Mouse (Mus musculus) C2C12 (cell line): ENCODE measurements at regions not wholly inside any gene's neighbourhood (a gene's known extent, or its start where the extent isn't known, plus 50 kb on each side); places are given as distances from the start of the nearest gene placed in this dataset.

Experiments used
- H3K27me3 ChIP-seq: one replicate; pipeline ENCODE4 v1.6.1; 2011; ENCODE audit not compliant: control insufficient read depth, insufficient read depth, insufficient read length
- H3K36me3 ChIP-seq: one replicate; pipeline ENCODE4 v1.6.1; 2011; ENCODE audit not compliant: control insufficient read depth, insufficient read depth
- H3K4me3 ChIP-seq: one replicate; pipeline ENCODE4 v1.5.1; 2011; ENCODE audit warnings: mild to moderate bottlenecking, control low read depth; ENCODE audit not compliant: poor library complexity, insufficient read depth, severe bottlenecking
- H3K79me2 ChIP-seq: one replicate; pipeline ENCODE4 v1.6.1; 2011; ENCODE audit not compliant: control insufficient read depth, insufficient read depth
- H3K79me3 ChIP-seq: one replicate; pipeline ENCODE4 v1.6.1; 2011; ENCODE audit warnings: low read depth, control low read depth
- H3ac ChIP-seq: one replicate; pipeline ENCODE3; 2011; ENCODE audit warnings: low read depth; ENCODE audit not compliant: control insufficient read depth, insufficient read length
- CEBPB ChIP-seq: IDR thresholded peaks from one replicate; pipeline ENCODE4 v1.6.1; 2011; ENCODE audit warnings: low read depth, mild to moderate bottlenecking, control low read depth, moderate library complexity
- CTCF ChIP-seq: IDR thresholded peaks from one replicate; pipeline ENCODE4 v1.5.1; 2011; ENCODE audit not compliant: control insufficient read depth, insufficient read depth, insufficient read length
- FOSL1 ChIP-seq: IDR thresholded peaks from one replicate; pipeline ENCODE4 v1.8.0; 2011; ENCODE audit warnings: mild to moderate bottlenecking, low read length; ENCODE audit not compliant: poor library complexity, insufficient read depth, severe bottlenecking
- MAX ChIP-seq: IDR thresholded peaks from one replicate; pipeline ENCODE4 v1.6.1; 2011; ENCODE audit warnings: mild to moderate bottlenecking, control low read depth
- MYOD1 ChIP-seq: IDR thresholded peaks from one replicate; pipeline ENCODE4 v1.6.1; 2011; ENCODE audit warnings: low read depth; ENCODE audit not compliant: control insufficient read depth, insufficient read length
- MYOG ChIP-seq: IDR thresholded peaks from one replicate; pipeline ENCODE4 v1.6.1; 2011; ENCODE audit not compliant: control insufficient read depth, insufficient read length; ENCODE audit errors: extremely low read depth
- USF1 ChIP-seq: IDR thresholded peaks from one replicate; pipeline ENCODE4 v1.6.1; 2011; ENCODE audit warnings: low read depth, mild to moderate bottlenecking, control low read depth, moderate library complexity

GRCm38 (mm10) chr13:94646326-94646725 lies 142.4 kb upstream of the Tbca start:
- Histone ChIP-seq H3K36me3 (no peaks in the 10 kb centered on the region), H3K79me2 (no peaks in the 10 kb centered on the region), H3ac (no peak overlapping the region), H3K4me3 (no peak overlapping the region), H3K79me3 (no peaks in the 10 kb centered on the region), H3K27me3 (peaks cover 40% of the 10 kb centered on the region)
- TF ChIP-seq MAX = no peak

GRCm38 (mm10) chr13:94646781-94647555 lies 141.7 kb upstream of the Tbca start:
- no peaks in the 10 kb centered on the region for H3K36me3 ChIP-seq
- no peaks in the 10 kb centered on the region for H3K79me3 ChIP-seq
- H3K79me2 ChIP-seq = no peaks in the 10 kb centered on the region
- H3K4me3 ChIP-seq = no peak overlapping the region
- no peak overlapping the region for H3ac ChIP-seq
- TF ChIP-seq CTCF = no peak
- no peak for TF ChIP-seq MYOD1
- TF ChIP-seq CEBPB = no peak
- no peak for TF ChIP-seq MYOG
- TF ChIP-seq USF1 = no peak
- TF ChIP-seq FOSL1 = no peak
- no peak for TF ChIP-seq MAX
- H3K27me3 ChIP-seq = peaks cover 39% of the 10 kb centered on the region

GRCm38 (mm10) chr13:94647566-94647965 lies 141.1 kb upstream of the Tbca start:
- Histone ChIP-seq H3K79me2 (no peaks in the 10 kb centered on the region), H3K36me3 (no peaks in the 10 kb centered on the region), H3K27me3 (peaks cover 35% of the 10 kb centered on the region), H3ac (no peak overlapping the region), H3K4me3 (no peak overlapping the region), H3K79me3 (no peaks in the 10 kb centered on the region)
- TF ChIP-seq CTCF (no peak), MYOD1 (no peak), USF1 (no peak), MAX (no peak), MYOG (no peak), CEBPB (no peak), FOSL1 (no peak)

GRCm38 (mm10) chr13:94650951-94651350 lies 137.8 kb upstream of the Tbca start:
- no peak overlapping the region for H3K4me3 ChIP-seq
- H3K36me3 ChIP-seq = no peaks in the 10 kb centered on the region
- no peaks in the 10 kb centered on the region for H3K79me2 ChIP-seq
- TF ChIP-seq MYOD1 (no peak), CTCF (no peak), CEBPB (no peak), USF1 (no peak), MYOG (no peak), FOSL1 (no peak), MAX (no peak)
- peaks cover 14% of the 10 kb centered on the region for H3K27me3 ChIP-seq
- H3ac ChIP-seq = no peak overlapping the region
- H3K79me3 ChIP-seq = no peaks in the 10 kb centered on the region

- H3K27me3 ChIP-seq = peaks cover 31% of the 10 kb centered on the region
- H3K79me3 ChIP-seq = no peaks in the 10 kb centered on the region
- no peak overlapping the region for H3ac ChIP-seq
- TF ChIP-seq MYOD1 (no peak), MAX (no peak), CTCF (no peak), CEBPB (no peak), USF1 (no peak), FOSL1 (no peak), MYOG (no peak)
- no peaks in the 10 kb centered on the region for H3K36me3 ChIP-seq
- H3K79me2 ChIP-seq = no peaks in the 10 kb centered on the region
- no peak overlapping the region for H3K4me3 ChIP-seq
These were observed 121.1 kb upstream of the Tbca start for GRCm38 (mm10) chr13:94667604-94668003.

DNA sequence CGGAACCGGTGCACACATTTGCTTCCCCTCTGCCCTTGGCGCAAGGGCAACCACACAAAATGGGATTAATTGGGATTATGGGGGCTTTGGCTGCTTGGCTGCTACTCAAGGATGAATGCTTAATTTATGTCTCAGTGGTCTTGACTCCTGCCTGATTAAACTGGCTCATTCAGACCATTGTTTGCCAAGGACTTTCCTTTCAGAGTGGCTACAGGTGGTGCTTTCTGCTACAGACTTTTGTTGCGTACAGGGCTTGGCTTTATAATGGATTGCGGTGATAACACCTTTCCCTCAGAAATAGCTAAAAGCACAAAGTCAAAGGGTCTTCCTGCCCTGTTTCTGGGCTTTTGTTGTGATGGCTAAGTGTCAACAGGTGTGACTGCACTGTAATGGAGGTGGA lies 120.4 kb upstream of the Tbca start:
- Histone ChIP-seq H3K27me3 (peaks cover 38% of the 10 kb centered on the region), H3K79me2 (no peaks in the 10 kb centered on the region), H3ac (no peak overlapping the region), H3K4me3 (no peak overlapping the region), H3K79me3 (no peaks in the 10 kb centered on the region), H3K36me3 (no peaks in the 10 kb centered on the region)
- no peak for TF ChIP-seq FOSL1
- no peak for TF ChIP-seq USF1
- TF ChIP-seq MAX = no peak
- no peak for TF ChIP-seq MYOD1
- no peak for TF ChIP-seq MYOG
- no peak for TF ChIP-seq CTCF
- TF ChIP-seq CEBPB = no peak
